In the genomic region with DNA sequence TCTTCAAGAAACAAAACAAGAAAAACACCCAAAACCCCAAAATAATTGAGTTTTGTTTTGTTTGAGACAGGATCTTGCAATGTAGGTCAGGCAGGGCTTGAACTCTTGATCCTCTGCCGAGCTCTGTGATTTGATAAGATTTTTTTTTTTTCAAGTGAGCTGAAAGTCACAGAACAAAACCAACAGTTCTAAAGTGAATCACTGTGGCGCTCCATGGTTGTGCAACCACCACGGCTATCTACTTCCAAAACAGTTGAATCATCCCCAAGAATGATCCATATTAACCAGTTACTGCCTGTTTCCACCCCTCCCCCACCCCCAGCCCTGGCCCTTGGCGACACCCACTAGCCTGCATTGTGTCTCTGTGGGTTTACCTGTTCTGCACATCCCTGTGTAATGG, we compare ENCODE assay signal across 9 mouse cellular contexts. TPM values are rescaled to one million over a fixed set of nuclear protein-coding genes. Genes with fewer than 3 reads are reported as not detected.
DNase-seq lines count a peak whose midpoint lies in the region; ATAC-seq and TF ChIP-seq lines count a peak whose summit lies in the region.
"Had no signal": no experiment of that assay in that cellular context is flagged by ENCODE, and none has a peak within 500 bp of the region (broad histone marks: within the 10 kb centered on the region; RNA-seq: fewer than 3 reads in every experiment).

No protein-coding gene starts in this region.

- TF ChIP-seq CTCF in heart, adult 2 months (IDR thresholded peaks at IDR 0.05): no peak
- no peak for TF ChIP-seq CTCF in C2C12 (IDR thresholded peaks at IDR 0.05; ENCODE audit: control insufficient read depth, insufficient read depth, insufficient read length)
- no peak for TF ChIP-seq CTCF in liver, embryonic 14.5 days (IDR thresholded peaks at IDR 0.05; ENCODE audit: low read depth)

- peaks cover 3% of the 10 kb centered on the region; the same call in 1 of the 2 replicates for H3K79me2 ChIP-seq in heart, adult 2 months (replicated peaks; ENCODE audit: control insufficient read depth, insufficient read depth, low read length)
- peaks cover 60% of the 10 kb centered on the region for H3K79me2 ChIP-seq in C2C12 (ENCODE audit: control insufficient read depth, insufficient read depth)

- no peak for TF ChIP-seq EP300 in heart, adult 2 months (IDR thresholded peaks at IDR 0.05; ENCODE audit: insufficient read depth, low read depth, low read length)
- TF ChIP-seq EP300 in liver, embryonic 14.5 days (IDR thresholded peaks at IDR 0.05; ENCODE audit: low read depth): no peak

- H3ac ChIP-seq in C2C12 (ENCODE audit: control insufficient read depth, insufficient read length, low read depth): no peak overlapping the region

- H3K27ac ChIP-seq in heart, adult 2 months: peak overlapping the region; percentile 81
- no peak overlapping the region for H3K27ac ChIP-seq in forebrain, embryonic 14.5 days (ENCODE audit: low read depth, low read length)
- no peak overlapping the region for H3K27ac ChIP-seq in liver, embryonic 14.5 days

- no peaks in the 10 kb centered on the region for H3K9me3 ChIP-seq in forebrain, embryonic 14.5 days (replicated peaks; ENCODE audit: control insufficient read depth, low read length)
- no peaks in the 10 kb centered on the region for H3K9me3 ChIP-seq in liver, embryonic 14.5 days (ENCODE audit: control insufficient read depth, low read length)

- ATAC-seq in forebrain, embryonic 14.5 days: no peak
- ATAC-seq in liver, embryonic 14.5 days (ENCODE audit: insufficient read depth): no peak
- ATAC-seq in frontal cortex, adult (ENCODE audit: low TSS enrichment): no peak

- H3K9ac ChIP-seq in heart, adult 2 months (ENCODE audit: low read depth, low read length): no peak overlapping the region
- H3K9ac ChIP-seq in forebrain, embryonic 14.5 days (ENCODE audit: low read length): peak overlapping the region; percentile 78; the same call in 1 of the 2 replicates
- no peak overlapping the region for H3K9ac ChIP-seq in liver, embryonic 14.5 days (replicated peaks)

- intact Hi-C loops in heart, adult 2 months (cut with DNase I): no loop called here

- DNase-seq in heart, adult 2 months: no peak
- DNase-seq in heart, adult 8-10 months (ENCODE audit: low spot score): no peak
- no peak for DNase-seq in forebrain, embryonic 14.5 days (ENCODE audit: low spot score)
- DNase-seq in liver, embryonic 14.5 days (ENCODE audit: low read depth in 3 of 3, low spot score in 3 of 3): no peak
- no peak for DNase-seq in thymus, postnatal 0 days (ENCODE audit: low spot score)
- no peak for DNase-seq in spleen, adult 12 weeks (ENCODE audit: low spot score)
- DNase-seq: retina, postnatal 1 day had no signal

- no peak for TF ChIP-seq POLR2A in heart, adult 2 months (IDR thresholded peaks at IDR 0.05; ENCODE audit: insufficient read depth, low read depth, low read length)

- 53% methylated on average over 4 of the region's 4 CpGs for WGBS in heart, adult 2 months
- WGBS in forebrain, embryonic 14.5 days: 89% methylated on average over 4 of the region's 4 CpGs
- 53% methylated on average over 4 of the region's 4 CpGs for WGBS in liver, embryonic 14.5 days (ENCODE audit: insufficient replicate concordance)

- peaks cover 49% of the 10 kb centered on the region for H3K79me3 ChIP-seq in C2C12 (ENCODE audit: low read depth)

- no peaks in the 10 kb centered on the region for H3K27me3 ChIP-seq in heart, adult 2 months (ENCODE audit: control insufficient read depth, insufficient read depth, low read length)
- no peaks in the 10 kb centered on the region for H3K27me3 ChIP-seq in C2C12 (ENCODE audit: control insufficient read depth, insufficient read depth, insufficient read length)
- H3K27me3 ChIP-seq in forebrain, embryonic 14.5 days (replicated peaks; ENCODE audit: control insufficient read depth, insufficient read depth, low read length): no peaks in the 10 kb centered on the region
- no peaks in the 10 kb centered on the region for H3K27me3 ChIP-seq in liver, embryonic 14.5 days (ENCODE audit: control insufficient read depth, insufficient read depth, low read length)

- no peak overlapping the region; the same call in 1 of the 2 replicates for H3K4me3 ChIP-seq in heart, adult 2 months
- no peak overlapping the region for H3K4me3 ChIP-seq in C2C12 (ENCODE audit: insufficient read depth, poor library complexity, severe bottlenecking)
- peak overlapping the region; percentile 84; the same call in 1 of the 2 replicates for H3K4me3 ChIP-seq in forebrain, embryonic 14.5 days (ENCODE audit: low read depth, low read length)
- H3K4me3 ChIP-seq in liver, embryonic 14.5 days (ENCODE audit: insufficient read depth in 1 of 2, low read depth in 2 of 2, low read length in 2 of 2): peak overlapping the region in 1 of 2 experiments; percentile 88; a peak in 1 of 4 replicates

- H3K4me1 ChIP-seq in heart, adult 2 months (ENCODE audit: control insufficient read depth, insufficient read depth, low read length): no peaks in the 10 kb centered on the region; the same call in none of the 2 replicates
- peaks cover 9% of the 10 kb centered on the region for H3K4me1 ChIP-seq in forebrain, embryonic 14.5 days (ENCODE audit: control insufficient read depth, insufficient read depth, low read length)
- H3K4me1 ChIP-seq in liver, embryonic 14.5 days (replicated peaks; ENCODE audit: control insufficient read depth in 2 of 2, insufficient read depth in 2 of 2, low read length in 1 of 2): peaks cover 11 to 14% of the 10 kb centered on the region in 2 experiments

- H3K4me2 ChIP-seq in forebrain, embryonic 14.5 days (ENCODE audit: low read length): peak overlapping the region; percentile 95
- peak overlapping the region; percentile 87 for H3K4me2 ChIP-seq in liver, embryonic 14.5 days (ENCODE audit: low read depth)

- no peaks in the 10 kb centered on the region for H3K36me3 ChIP-seq in heart, adult 2 months (ENCODE audit: control insufficient read depth, insufficient read depth, low read length)
- H3K36me3 ChIP-seq in C2C12 (ENCODE audit: control insufficient read depth, insufficient read depth): no peaks in the 10 kb centered on the region
- no peaks in the 10 kb centered on the region; the same call in 1 of the 2 replicates for H3K36me3 ChIP-seq in forebrain, embryonic 14.5 days (ENCODE audit: control insufficient read depth, insufficient read depth, low read length)
- no peaks in the 10 kb centered on the region for H3K36me3 ChIP-seq in liver, embryonic 14.5 days (replicated peaks; ENCODE audit: control insufficient read depth, insufficient read depth, low read depth)

TF ChIP-seq in C2C12, 6 proteins besides CTCF, POLR2A, EP300 and RAD21:
- TF ChIP-seq MYOD1 (IDR thresholded peaks at IDR 0.05; ENCODE audit: control insufficient read depth, insufficient read length, low read depth) (no peak), CEBPB (IDR thresholded peaks at IDR 0.05; ENCODE audit: low read depth) (peak; percentile 91), MAX (IDR thresholded peaks at IDR 0.05) (no peak)
TF ChIP-seq in C2C12: peak in this region for 1.

RNA-seq across cellular contexts. Expression of a gene that starts 1.5 kb away (rescaled TPM):
- 10 to 100 TPM; 53.5 to 54.2 TPM for total RNA-seq in heart, adult 2 months (2021)
- 39.2 and 46.2 TPM in 2 replicates for polyA plus RNA-seq in heart, adult 2 months (2012; rRNA removed)
- 10 to 100 TPM; 46.6 to 60.7 (median 56.0) TPM for total RNA-seq in heart, adult 8-10 months (2022)
- polyA plus RNA-seq in C2C12 (2012; fragmentation: generic; extraction: Trizol): 33.5 TPM
- 23.6 and 25.5 TPM in 2 replicates for polyA plus RNA-seq in forebrain, embryonic 14.5 days (2014; fragmentation: Nextera tagmentation; extraction: Ambion mirVana)
- 10.6 and 10.7 TPM in 2 replicates for polyA plus RNA-seq in liver, embryonic 14.5 days (2012; rRNA removed)
- polyA plus RNA-seq in liver, embryonic 14.5 days (2014; fragmentation: Nextera tagmentation; extraction: Ambion mirVana): 9.8 and 11.8 TPM in 2 replicates
- 29.9 and 37.8 TPM in 2 replicates for polyA plus RNA-seq in thymus, postnatal 0 days (2015; fragmentation: Nextera tagmentation; extraction: Ambion mirVana)

RNA-seq across cellular contexts. Expression of a gene that starts 27.2 kb away (rescaled TPM):
- 1 to 10 TPM; 2.4 to 3.6 TPM for total RNA-seq in heart, adult 2 months (2021)
- polyA plus RNA-seq in heart, adult 2 months (2012; rRNA removed): 2.3 and 2.7 TPM in 2 replicates
- total RNA-seq in heart, adult 8-10 months (2022): 1 to 10 TPM; 2.2 to 4.9 (median 2.7) TPM
- polyA plus RNA-seq in C2C12 (2012; fragmentation: generic; extraction: Trizol): 1.4 TPM
- 6.8 and 8.0 TPM in 2 replicates for polyA plus RNA-seq in forebrain, embryonic 14.5 days (2014; fragmentation: Nextera tagmentation; extraction: Ambion mirVana)
- polyA plus RNA-seq in liver, embryonic 14.5 days (2012; rRNA removed): 5.8 and 7.4 TPM in 2 replicates
- 15.0 and 15.9 TPM in 2 replicates for polyA plus RNA-seq in liver, embryonic 14.5 days (2014; fragmentation: Nextera tagmentation; extraction: Ambion mirVana)
- polyA plus RNA-seq in thymus, postnatal 0 days (2015; fragmentation: Nextera tagmentation; extraction: Ambion mirVana): 13.9 and 16.9 TPM in 2 replicates

RNA-seq across cellular contexts. Expression of a gene that starts 27.4 kb away (rescaled TPM):
- total RNA-seq in heart, adult 2 months (2021): 10 to 100 TPM; 36.1 to 43.4 TPM
- polyA plus RNA-seq in heart, adult 2 months (2012; rRNA removed): 38.3 and 57.0 TPM in 2 replicates
- 10 to 100 TPM; 31.3 to 56.0 (median 43.5) TPM for total RNA-seq in heart, adult 8-10 months (2022)
- polyA plus RNA-seq in C2C12 (2012; fragmentation: generic; extraction: Trizol): 81.4 TPM
- polyA plus RNA-seq in forebrain, embryonic 14.5 days (2014; fragmentation: Nextera tagmentation; extraction: Ambion mirVana): 159 and 164 TPM in 2 replicates
- 14.7 and 27.6 TPM in 2 replicates for polyA plus RNA-seq in liver, embryonic 14.5 days (2012; rRNA removed)
- 17.1 and 17.6 TPM in 2 replicates for polyA plus RNA-seq in liver, embryonic 14.5 days (2014; fragmentation: Nextera tagmentation; extraction: Ambion mirVana)
- 47.5 and 52.3 TPM in 2 replicates for polyA plus RNA-seq in thymus, postnatal 0 days (2015; fragmentation: Nextera tagmentation; extraction: Ambion mirVana)
